Mouse (Mus musculus) embryonic fibroblast, embryonic 13.5 days (primary cell): ENCODE results near the gene Ifnar1. TPM values are rescaled to one million over a fixed set of nuclear protein-coding genes. Genes with fewer than 3 reads are reported as not detected.

Experiments
- H3K27ac ChIP-seq: 2 replicates; pipeline ENCODE4 v1.5.1; 2012; ENCODE audit warnings: low read length, control low read depth, inconsistent platforms; ENCODE audit not compliant: insufficient read depth
- H3K4me1 ChIP-seq: 2 replicates; pipeline ENCODE4 v1.6.1; 2011; ENCODE audit warnings: low read length; ENCODE audit not compliant: control insufficient read depth, insufficient read depth
- H3K4me3 ChIP-seq: 2 replicates; pipeline ENCODE4 v1.5.1; 2011; ENCODE audit warnings: mild to moderate bottlenecking, control low read depth, low read length; ENCODE audit not compliant: insufficient read depth
- CTCF ChIP-seq: IDR thresholded peaks from 2 replicates; pipeline ENCODE4 v1.5.1; 2011; ENCODE audit warnings: mild to moderate bottlenecking, control low read depth, low read length, moderate library complexity, borderline replicate concordance; ENCODE audit not compliant: insufficient read depth
- POLR2A ChIP-seq: IDR thresholded peaks from 2 replicates; pipeline ENCODE4 v1.6.1; 2011; ENCODE audit warnings: low read depth, mild to moderate bottlenecking, control low read depth, low read length, moderate library complexity
- polyA plus RNA-seq: library from polyadenylated mRNA; stranded (reverse); fragments of >200 nt; gene quantifications from 2 replicates; pipeline ENCODE4 v1.2.4, GENCODE M21; 2011; ENCODE audit warnings: low read depth; ENCODE audit not compliant: missing spikeins, insufficient read length

The Ifnar1 gene
- polyA plus RNA-seq, 1 experiment, result 73.8 TPM

- Histone ChIP-seq H3K27ac (peak within 1 kb of the TSS; percentile 70), H3K4me1 (peaks cover 22% of the 10 kb centered on the region), H3K4me3 (peak within 1 kb of the TSS; percentile 96)
- TF ChIP-seq POLR2A, result peak; percentile 67; the same call in 1 of the 2 replicates
- no peak for TF ChIP-seq CTCF
Measured at GRCm38 (mm10) chr16:91546836-91547741, 62.1 kb downstream of the Ifnar1 start, which contains the start of gene Ifngr2. Gene Ifngr2 (plus strand): TSS chr16:91547072.

- Histone ChIP-seq H3K27ac (0 out of 2 replicates have a peak overlapping the region, but pooled peaks have one; percentile 70), H3K4me1 (peaks cover 26% of the 10 kb centered on the region), H3K4me3 (peak overlapping the region; percentile 96)
- no peak for TF ChIP-seq CTCF
- no peak for TF ChIP-seq POLR2A
Measured at GRCm38 (mm10) chr16:91547974-91548373, 62.9 kb downstream of the Ifnar1 start.

DNA sequence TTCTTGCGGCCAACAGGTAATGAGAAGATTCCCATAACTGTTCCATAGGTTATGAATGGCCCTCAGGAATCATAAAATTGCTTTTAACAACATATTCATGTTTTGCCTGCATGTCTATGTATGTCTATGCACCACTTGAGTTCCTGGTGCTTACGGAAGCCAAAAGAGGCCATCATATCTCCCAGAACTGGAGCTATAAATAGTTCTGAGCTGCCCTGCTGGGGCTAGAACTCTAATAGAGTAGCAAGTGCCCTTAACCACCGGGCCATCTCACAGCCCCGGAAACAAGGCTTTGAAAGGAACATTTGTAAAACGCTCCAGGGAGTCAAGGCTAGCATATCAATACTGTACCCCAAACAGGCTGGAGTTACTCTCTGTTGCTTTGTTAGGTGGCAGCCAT, 63.5 kb downstream of the Ifnar1 start:
- Histone ChIP-seq H3K4me3 (peak overlapping the region; percentile 50), H3K27ac (no peak overlapping the region), H3K4me1 (peaks cover 31% of the 10 kb centered on the region)
- TF ChIP-seq POLR2A, result no peak

GRCm38 (mm10) chr16:91548996-91549395, 64.0 kb downstream of the Ifnar1 start:
- peaks cover 32% of the 10 kb centered on the region for H3K4me1 ChIP-seq
- H3K4me3 ChIP-seq, result peak overlapping the region; percentile 50
- no peak overlapping the region for H3K27ac ChIP-seq
- TF ChIP-seq POLR2A (no peak; the same call in 1 of the 2 replicates), CTCF (no peak)

- Histone ChIP-seq H3K4me1 (peaks cover 37% of the 10 kb centered on the region), H3K27ac (no peak overlapping the region), H3K4me3 (no peak overlapping the region)
- TF ChIP-seq CTCF, result no peak
- no peak for TF ChIP-seq POLR2A
Measured at GRCm38 (mm10) chr16:91549616-91550015, 64.6 kb downstream of the Ifnar1 start.

GRCm38 (mm10) chr16:91551081-91551524, 66.1 kb downstream of the Ifnar1 start:
- H3K27ac ChIP-seq, result no peak overlapping the region

GRCm38 (mm10) chr16:91552072-91552471, 67.0 kb downstream of the Ifnar1 start:
- Histone ChIP-seq H3K4me1 (peaks cover 34% of the 10 kb centered on the region), H3K4me3 (no peak overlapping the region), H3K27ac (no peak overlapping the region)
- TF ChIP-seq CTCF, result no peak
- no peak for TF ChIP-seq POLR2A

More at GRCm38 (mm10) chr16:91551081-91551524, 66.1 kb downstream of the Ifnar1 start:
- Histone ChIP-seq H3K4me1 (peaks cover 32% of the 10 kb centered on the region), H3K4me3 (no peak overlapping the region)
- no peak for TF ChIP-seq POLR2A
- TF ChIP-seq CTCF, result no peak

GRCm38 (mm10) chr16:91553625-91554024, 68.6 kb downstream of the Ifnar1 start:
- Histone ChIP-seq H3K4me3 (no peak overlapping the region), H3K4me1 (peaks cover 34% of the 10 kb centered on the region), H3K27ac (0 out of 2 replicates have a peak overlapping the region, but pooled peaks have one; percentile 14)
- TF ChIP-seq POLR2A, result no peak
- no peak for TF ChIP-seq CTCF

DNA sequence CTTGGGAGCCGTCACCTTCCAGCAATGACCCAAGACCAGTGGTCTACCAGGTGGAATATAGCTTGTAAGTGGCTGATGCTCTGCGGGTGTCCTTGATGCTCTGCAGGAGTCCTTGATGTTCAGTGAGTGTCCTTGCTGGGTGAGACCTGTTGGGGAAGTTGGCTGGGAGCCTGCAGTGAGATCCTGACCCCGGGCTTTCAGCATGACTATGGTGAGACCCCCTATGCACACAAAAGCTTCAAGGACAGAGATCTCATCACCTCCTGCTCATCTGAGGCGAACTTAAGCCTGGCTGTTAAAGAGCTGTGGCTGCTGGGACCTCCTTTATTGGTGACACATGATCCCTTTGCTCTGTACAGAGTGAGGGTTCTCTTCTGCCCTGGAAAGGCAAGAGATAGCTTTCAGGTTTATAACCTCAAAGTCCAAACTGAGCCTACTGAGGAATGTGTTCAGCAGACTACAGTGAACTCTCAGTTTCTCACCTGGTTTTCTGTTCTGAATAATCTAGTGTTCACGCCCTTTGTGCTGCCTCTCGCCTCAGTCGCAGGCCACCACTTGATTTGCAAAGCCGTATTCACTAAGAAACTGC, 70.1 kb downstream of the Ifnar1 start:
- peaks cover 28% of the 10 kb centered on the region for H3K4me1 ChIP-seq
- H3K4me3 ChIP-seq, result no peak overlapping the region
- no peak overlapping the region; the same call in 1 of the 2 replicates for H3K27ac ChIP-seq
- TF ChIP-seq POLR2A (no peak), CTCF (no peak)

DNA sequence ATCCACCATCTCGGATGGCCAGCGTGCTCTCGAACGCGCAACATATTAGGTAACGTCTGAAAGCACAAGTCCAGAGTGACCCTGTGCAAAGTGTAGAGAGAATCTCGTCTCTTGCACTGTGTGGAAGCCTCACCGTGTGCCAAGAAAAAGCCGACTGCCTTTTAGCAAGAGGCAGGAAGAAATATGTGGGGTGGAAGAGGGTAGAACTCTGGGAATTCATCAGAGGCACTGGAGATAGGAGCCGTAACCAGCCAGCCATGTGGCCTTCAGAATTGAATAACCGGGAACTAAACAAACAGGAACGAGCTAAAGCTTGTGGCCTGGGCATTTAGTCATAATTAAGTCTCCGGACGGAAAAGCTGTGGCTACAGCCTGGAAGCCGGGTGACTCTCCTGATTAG, 71.6 kb downstream of the Ifnar1 start:
- TF ChIP-seq CTCF (no peak), POLR2A (no peak)
- H3K4me1 ChIP-seq, result peaks cover 25% of the 10 kb centered on the region
- H3K27ac ChIP-seq, result peak overlapping the region; percentile 83
- H3K4me3 ChIP-seq, result no peak overlapping the region

Other genes starting within 250 kb of the Ifnar1 start
- gene Olig1, start 215.5 kb upstream of the Ifnar1 start, polyA plus RNA-seq, result 0.47 TPM in 1 of 2 replicates, not detected in the other
- 54.8 and 68.1 TPM in 2 replicates for gene Ifnar2, start 112.5 kb upstream of the Ifnar1 start, polyA plus RNA-seq
- 9.3 TPM in 1 of 2 replicates, not detected in the other for gene Gm21970, start 93.5 kb upstream of the Ifnar1 start, polyA plus RNA-seq
- 29.0 and 34.6 TPM in 2 replicates for gene Il10rb, start 79.1 kb upstream of the Ifnar1 start, polyA plus RNA-seq
- 85.7 and 104 TPM in 2 replicates for gene Ifngr2, start 61.8 kb downstream of the Ifnar1 start, polyA plus RNA-seq
- gene Tmem50b, start 112.6 kb downstream of the Ifnar1 start, polyA plus RNA-seq, result 25.4 and 27.7 TPM in 2 replicates
- 1.6 and 2.0 TPM in 2 replicates for gene Dnajc28, start 133.8 kb downstream of the Ifnar1 start, polyA plus RNA-seq
- 68.2 and 80.0 TPM in 2 replicates for gene Gart, start 161.7 kb downstream of the Ifnar1 start, polyA plus RNA-seq
- 220 and 242 TPM in 2 replicates for gene Son, start 162.3 kb downstream of the Ifnar1 start, polyA plus RNA-seq
- gene Donson, start 203.5 kb downstream of the Ifnar1 start, polyA plus RNA-seq, result 13.8 and 25.6 TPM in 2 replicates
- 63.6 and 68.6 TPM in 2 replicates for gene Cryzl1, start 243.7 kb downstream of the Ifnar1 start, polyA plus RNA-seq
- gene Itsn1, start 244.0 kb downstream of the Ifnar1 start, polyA plus RNA-seq, result 108 and 136 TPM in 2 replicates